Mouse (Mus musculus) cerebellum, postnatal 4 days (tissue): ENCODE data around the gene Hbb-y.
A peak's percentile ranks its signal among the peaks of the same experiment; 100 is the strongest.
"Not testable (repeated sequence)": the region's sequence is repeated elsewhere in the genome, so short reads cannot be mapped to it uniquely, and the experiment has no call there.

Experiments
- DNase-seq, 2 experiments: peaks; one replicate each; pipeline ENCODE4 v3.0.0; 2022; ENCODE audit warnings: low spot score in 2 of 2, mixed read lengths in 1 of 2

Gene Hbb-y

DNA sequence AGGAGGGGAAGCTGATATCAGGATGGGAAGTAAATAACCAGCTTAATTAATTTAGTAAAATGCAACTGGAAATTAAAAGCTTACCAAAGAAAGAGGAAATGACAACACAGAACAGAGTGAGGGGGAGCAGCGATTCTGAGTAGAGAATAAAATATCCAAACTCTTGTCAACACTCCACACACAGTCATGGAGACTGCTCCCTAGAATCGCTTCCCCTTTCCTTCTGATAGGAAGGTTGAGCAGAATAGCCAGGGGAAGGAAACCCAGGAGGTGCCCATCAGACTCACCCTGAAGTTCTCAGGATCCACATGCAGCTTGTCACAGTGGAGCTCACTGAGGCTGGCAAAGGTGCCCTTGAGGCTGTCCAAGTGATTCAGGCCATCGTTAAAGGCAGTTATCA is 39.9 kb downstream of the Hbb-y start:
- not testable (repeated sequence) for DNase-seq

GRCm38 (mm10) chr7:103812174-103812573 is 40.8 kb downstream of the Hbb-y start:
- no peak for DNase-seq

- no peak for DNase-seq
Measured at GRCm38 (mm10) chr7:103811223-103811845, 41.7 kb downstream of the Hbb-y start.

DNA sequence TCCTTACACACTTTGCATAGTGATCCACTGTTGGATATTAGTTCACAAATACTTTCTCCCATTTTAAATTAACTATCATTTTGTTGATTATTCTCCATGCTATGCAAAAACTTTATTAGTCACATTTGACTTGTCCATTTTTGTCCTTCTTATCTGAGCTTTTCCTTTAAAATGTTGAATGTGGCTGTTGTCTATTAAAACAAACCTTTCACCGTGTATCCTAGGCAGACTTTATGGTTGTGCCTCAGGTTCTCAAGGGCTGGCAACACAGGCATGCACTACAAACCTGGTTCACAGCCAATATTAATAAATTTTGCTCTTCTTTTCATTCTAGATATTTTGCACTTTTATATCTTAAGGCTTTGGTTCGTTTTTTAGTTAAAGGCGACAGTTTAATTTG is 42.3 kb downstream of the Hbb-y start:
- DNase-seq, result no peak

GRCm38 (mm10) chr7:103810296-103810695 is 42.7 kb downstream of the Hbb-y start:
- no peak for DNase-seq

DNA sequence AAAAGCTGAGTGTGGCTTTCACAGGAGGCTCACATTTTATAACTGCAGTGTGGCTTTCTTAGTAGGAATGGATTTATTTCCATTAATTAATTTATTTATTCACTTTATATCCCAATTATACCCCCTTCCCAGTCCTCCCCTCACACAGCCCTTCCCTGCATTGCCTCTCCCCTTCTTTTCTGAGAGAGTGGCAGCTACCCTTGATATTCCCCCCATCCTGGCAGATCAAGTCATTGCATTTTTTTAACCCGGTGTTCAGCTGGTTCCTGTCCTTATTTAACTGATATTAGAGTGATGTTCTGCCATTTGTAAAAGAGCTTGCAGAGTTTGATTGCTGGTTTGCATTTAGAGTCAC is 43.2 kb downstream of the Hbb-y start:
- no peak for DNase-seq

DNA sequence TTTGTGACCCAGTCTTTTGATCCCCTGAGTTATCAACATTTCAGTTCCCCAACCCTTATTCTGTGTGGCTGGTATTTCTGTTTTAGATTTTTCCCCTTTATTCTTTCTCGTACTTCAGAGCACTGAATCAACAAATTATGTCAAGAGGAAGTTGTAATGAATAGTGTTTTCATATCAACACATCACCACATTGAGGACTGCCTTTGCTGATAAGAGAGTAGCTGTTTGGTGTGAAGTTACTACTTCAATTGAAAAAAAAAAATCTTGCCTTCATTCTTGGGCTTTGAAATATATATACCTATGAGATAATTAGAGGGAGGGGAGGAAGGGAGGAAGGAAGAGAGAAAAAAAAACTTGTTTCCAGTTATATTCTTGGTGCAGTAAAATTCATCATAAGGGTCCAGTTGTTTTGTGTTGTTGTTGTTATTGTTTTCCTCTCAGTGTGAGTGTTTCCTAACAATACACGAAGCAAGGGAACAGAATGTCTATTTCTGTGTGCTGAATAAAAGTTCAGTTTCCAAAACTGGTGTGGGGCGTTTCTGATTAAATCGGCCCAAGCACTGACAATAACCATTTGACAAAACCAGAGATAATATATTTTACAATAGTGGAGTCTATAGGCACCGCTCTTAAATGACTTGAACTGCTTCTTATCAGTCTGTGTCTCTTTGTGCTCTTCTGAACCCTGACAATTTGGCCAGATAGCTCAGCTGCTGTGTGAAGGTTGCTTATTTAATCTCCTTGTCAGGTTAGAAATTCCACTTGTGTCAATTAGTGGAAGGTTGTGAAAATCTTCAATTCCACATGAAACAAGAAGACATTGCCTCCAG is 43.8 kb downstream of the Hbb-y start:
- DNase-seq, result no peak

DNA sequence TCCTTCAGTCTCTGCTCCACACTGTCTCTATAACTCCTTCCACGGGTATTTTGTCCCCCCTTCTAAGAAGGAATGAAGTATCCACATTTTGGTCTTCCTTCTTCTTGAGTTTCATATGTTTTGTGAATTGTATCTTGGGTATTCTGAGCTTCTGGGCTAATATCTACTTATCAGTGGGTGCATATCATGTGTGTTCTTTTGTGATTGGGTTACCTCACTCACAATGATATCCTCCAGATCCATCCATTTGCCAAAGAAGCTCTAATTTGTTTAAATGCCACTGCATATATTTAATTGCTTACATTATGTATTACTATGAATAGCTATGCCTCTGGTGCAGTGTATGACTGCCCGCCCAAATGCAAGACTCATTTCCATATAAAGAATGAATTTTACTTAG is 44.9 kb downstream of the Hbb-y start:
- not testable (repeated sequence) for DNase-seq

DNA sequence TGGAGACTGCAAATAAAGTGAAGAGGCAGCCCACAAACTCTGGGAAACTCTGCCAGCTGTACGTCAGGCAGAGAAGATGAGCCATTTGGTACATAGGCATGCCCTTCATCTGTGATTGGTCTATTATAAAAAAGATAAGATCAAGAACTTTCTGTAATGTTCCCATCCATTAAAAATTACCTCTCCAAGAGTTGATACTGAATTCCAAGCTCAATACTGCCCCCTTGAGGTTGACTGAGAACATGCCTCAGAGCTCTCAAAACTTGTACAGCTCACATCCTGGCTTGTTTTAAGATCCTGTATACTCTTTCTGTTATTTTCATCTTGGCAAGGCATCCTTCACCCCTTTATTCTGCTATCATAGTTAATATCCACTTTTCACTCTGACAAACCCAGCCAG is 46.2 kb downstream of the Hbb-y start:
- DNase-seq, result peak in 1 of 2 experiments; percentile 1
